Mouse (Mus musculus): Measurements from ENCODE around the gene Zfp57. TPM values are rescaled to one million over a fixed set of nuclear protein-coding genes. Genes with fewer than 3 reads are reported as not detected.
"Not testable (repeated sequence)": the region's sequence is repeated elsewhere in the genome, so short reads cannot be mapped to it uniquely, and the experiment has no call there.

Zfp57 gene
- polyA plus RNA-seq, 1 experiment from 2014 or later = 250 TPM

DNA sequence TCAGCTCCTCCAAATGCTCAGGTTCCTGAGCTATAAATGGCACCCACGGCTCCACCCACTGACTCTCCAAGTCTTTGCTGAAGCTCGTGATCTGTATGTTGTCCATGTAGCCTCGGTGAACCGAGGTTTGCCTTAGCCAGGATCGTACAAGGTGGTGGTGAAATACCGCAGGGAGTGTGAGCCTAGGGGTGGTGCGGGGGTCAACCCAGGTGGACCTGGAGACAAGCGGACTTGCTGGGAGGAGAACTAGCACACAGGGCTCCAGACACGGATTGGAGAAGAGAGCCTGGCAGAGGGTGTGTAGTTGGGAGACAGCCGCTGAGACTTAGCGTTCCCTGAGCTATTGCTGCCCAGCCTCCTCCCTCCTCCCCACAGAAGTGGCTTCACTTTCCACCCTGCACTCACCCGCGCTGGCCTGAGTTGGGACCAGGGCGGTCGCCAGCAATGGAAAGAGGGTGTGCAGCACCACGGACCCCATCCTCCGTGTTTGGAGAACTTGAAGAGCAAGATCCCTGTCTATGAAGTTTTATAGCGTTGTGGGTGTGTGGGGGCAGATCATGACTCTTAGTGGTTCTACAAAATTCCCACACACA is 19.6 kb upstream of the Zfp57 start, which contains the start of gene 2410137M14Rik:
Gene 2410137M14Rik, minus strand, starts transcription at position 17 of the 593 bp plus-strand sequence.
- ATAC-seq (ENCODE audit: low FRiP score, low read depth) = no peak
- Histone ChIP-seq H3K4me3 (no peak within 1 kb of the TSS), H3K36me3 (no peaks in the 10 kb centered on the region), H3K27me3 (no peaks in the 10 kb centered on the region), H3K9ac (no peak within 1 kb of the TSS), H3K4me1 (replicated peaks) (no peaks in the 10 kb centered on the region), H3K4me2 (0 out of 2 replicates have a peak within 1 kb of the TSS, but pooled peaks have one; percentile 9), H3K9me3 (no peaks in the 10 kb centered on the region), H3K27ac (replicated peaks) (no peak within 1 kb of the TSS)
- WGBS = 18% methylated on average over 18 of the region's 18 CpGs

DNA sequence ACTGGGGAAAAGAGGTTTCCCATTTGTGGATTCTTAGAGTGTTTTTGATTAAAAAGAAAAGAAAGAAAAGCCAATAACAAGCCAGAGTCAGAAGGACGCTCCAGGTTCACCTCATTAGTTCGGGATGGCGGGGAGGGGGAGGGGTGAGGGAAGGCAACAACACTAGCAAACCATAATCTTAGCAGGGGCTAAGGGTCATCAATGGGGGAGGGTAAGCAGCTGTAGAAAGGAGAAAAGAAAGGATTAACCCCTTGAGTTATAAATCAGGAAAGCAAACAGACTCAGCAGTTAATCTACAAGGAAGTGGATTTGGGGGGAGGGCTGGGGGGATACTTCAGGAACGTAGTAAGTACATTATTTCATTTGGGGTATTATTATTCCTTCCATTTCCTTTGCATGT is 19.1 kb upstream of the Zfp57 start:
- Histone ChIP-seq H3K4me3 (no peak overlapping the region), H3K9ac (no peak overlapping the region), H3K27me3 (no peaks in the 10 kb centered on the region), H3K4me1 (replicated peaks) (no peaks in the 10 kb centered on the region), H3K36me3 (no peaks in the 10 kb centered on the region), H3K9me3 (no peaks in the 10 kb centered on the region), H3K4me2 (no peak overlapping the region), H3K27ac (replicated peaks) (no peak overlapping the region)
- 14% methylated on average over 4 of the region's 4 CpGs for WGBS
- no peak for ATAC-seq (ENCODE audit: low FRiP score, low read depth)

DNA sequence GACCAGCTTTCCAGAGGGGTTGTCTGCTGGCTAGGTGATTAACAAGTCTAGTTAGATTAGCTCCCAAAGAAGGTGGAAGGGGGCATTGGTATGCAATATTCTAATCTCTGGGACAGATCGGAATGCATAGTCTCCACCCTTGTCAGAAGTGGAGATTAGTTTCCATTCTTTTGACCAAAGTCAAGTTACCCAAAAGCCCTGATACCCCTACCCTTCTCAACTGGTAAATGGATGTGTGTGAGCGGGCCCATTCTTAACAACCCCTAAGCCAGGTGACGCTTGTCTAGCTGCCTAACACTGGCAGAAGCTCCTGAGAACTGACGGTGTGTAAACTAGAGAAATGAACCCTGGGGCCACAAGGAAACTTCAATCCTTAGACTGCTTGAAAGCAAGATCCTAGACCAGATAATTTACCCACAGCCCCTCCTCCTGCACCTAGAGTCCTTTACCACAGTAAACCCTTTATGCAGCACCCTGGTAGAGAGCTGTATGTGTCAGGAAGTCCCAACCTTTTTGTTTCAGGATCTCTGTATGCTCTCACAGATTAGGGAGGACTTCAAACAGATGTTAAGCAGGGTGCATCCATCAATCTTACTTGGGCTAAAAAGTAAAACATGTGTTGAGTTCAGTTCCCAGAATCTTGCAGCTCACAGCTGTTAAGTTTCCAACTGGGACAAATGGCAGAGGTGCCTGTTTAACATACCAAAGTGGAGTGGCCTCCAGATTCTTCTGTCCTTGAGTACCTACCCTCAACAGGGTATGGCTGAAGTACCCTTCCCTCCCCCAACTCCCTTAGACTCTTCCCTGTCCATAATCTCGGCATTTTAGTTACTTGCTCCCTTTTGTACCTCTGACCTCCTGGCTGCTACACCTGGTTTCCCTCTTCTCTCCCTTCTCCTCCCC is 18.5 kb upstream of the Zfp57 start:
- no peak for ATAC-seq (ENCODE audit: low FRiP score, low read depth)
- no peak overlapping the region for H3K9ac ChIP-seq
- H3K27ac ChIP-seq (replicated peaks) = no peak overlapping the region
- no peaks in the 10 kb centered on the region for H3K36me3 ChIP-seq
- no peaks in the 10 kb centered on the region for H3K4me1 ChIP-seq (replicated peaks)
- WGBS = 50% methylated on average over 5 of the region's 5 CpGs
- peaks cover 2% of the 10 kb centered on the region for H3K27me3 ChIP-seq
- H3K9me3 ChIP-seq = no peaks in the 10 kb centered on the region
- H3K4me2 ChIP-seq = no peak overlapping the region
- no peak overlapping the region for H3K4me3 ChIP-seq

DNA sequence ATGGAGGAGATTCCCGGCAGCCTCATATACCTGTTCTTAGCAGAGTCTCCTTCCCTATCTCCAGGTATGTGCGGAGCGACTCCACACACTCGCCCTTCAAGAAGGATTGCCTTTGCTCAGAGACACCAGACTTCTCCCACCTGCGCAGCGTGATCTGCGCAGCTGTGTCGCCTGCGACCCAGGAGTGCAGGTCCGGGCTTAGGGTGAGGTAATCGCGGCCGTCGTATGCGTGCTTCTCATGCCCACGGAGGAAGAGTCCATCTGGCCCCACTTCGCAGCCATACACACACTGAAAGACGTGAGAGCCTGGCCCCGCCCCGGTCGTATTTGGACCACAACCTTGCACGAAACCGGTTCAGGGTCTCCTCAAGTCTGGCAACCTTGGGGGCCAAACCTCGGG is 12.5 kb upstream of the Zfp57 start:
- no peak overlapping the region for H3K9ac ChIP-seq
- peak overlapping the region; percentile 32 for H3K4me2 ChIP-seq
- H3K9me3 ChIP-seq = no peaks in the 10 kb centered on the region
- H3K27ac ChIP-seq (replicated peaks) = no peak overlapping the region
- no peak; the same call in 1 of the 2 replicates for ATAC-seq (ENCODE audit: low FRiP score, low read depth)
- peaks cover 23% of the 10 kb centered on the region for H3K27me3 ChIP-seq
- no peaks in the 10 kb centered on the region for H3K4me1 ChIP-seq (replicated peaks)
- H3K4me3 ChIP-seq = peak overlapping the region; percentile 12
- no peaks in the 10 kb centered on the region for H3K36me3 ChIP-seq
- WGBS = 8% methylated on average over 24 of the region's 24 CpGs

GRCm38 (mm10) chr17:36989437-36989836 is 11.5 kb upstream of the Zfp57 start, which contains the start of gene H2-M5:
TSS of gene H2-M5 (minus strand) at chr17:36989537.
- Histone ChIP-seq H3K4me3 (peak within 1 kb of the TSS; percentile 12), H3K9me3 (no peaks in the 10 kb centered on the region), H3K4me2 (peak within 1 kb of the TSS; percentile 32), H3K27ac (replicated peaks) (no peak within 1 kb of the TSS), H3K9ac (no peak within 1 kb of the TSS), H3K27me3 (peaks cover 23% of the 10 kb centered on the region), H3K4me1 (replicated peaks) (no peaks in the 10 kb centered on the region), H3K36me3 (no peaks in the 10 kb centered on the region)
- 33% methylated on average over 5 of the region's 5 CpGs for WGBS
- no peak for ATAC-seq (ENCODE audit: low FRiP score, low read depth)

GRCm38 (mm10) chr17:36990630-36991029 is 10.3 kb upstream of the Zfp57 start:
- not testable (repeated sequence) for H3K4me3 ChIP-seq; H3K9me3 ChIP-seq; H3K36me3 ChIP-seq; ATAC-seq (ENCODE audit: low FRiP score, low read depth); H3K9ac ChIP-seq; H3K4me1 ChIP-seq (replicated peaks); H3K27ac ChIP-seq (replicated peaks); H3K4me2 ChIP-seq
- H3K27me3 ChIP-seq = peaks cover 23% of the 10 kb centered on the region
- WGBS = 96% methylated on average over 6 of the region's 6 CpGs

DNA sequence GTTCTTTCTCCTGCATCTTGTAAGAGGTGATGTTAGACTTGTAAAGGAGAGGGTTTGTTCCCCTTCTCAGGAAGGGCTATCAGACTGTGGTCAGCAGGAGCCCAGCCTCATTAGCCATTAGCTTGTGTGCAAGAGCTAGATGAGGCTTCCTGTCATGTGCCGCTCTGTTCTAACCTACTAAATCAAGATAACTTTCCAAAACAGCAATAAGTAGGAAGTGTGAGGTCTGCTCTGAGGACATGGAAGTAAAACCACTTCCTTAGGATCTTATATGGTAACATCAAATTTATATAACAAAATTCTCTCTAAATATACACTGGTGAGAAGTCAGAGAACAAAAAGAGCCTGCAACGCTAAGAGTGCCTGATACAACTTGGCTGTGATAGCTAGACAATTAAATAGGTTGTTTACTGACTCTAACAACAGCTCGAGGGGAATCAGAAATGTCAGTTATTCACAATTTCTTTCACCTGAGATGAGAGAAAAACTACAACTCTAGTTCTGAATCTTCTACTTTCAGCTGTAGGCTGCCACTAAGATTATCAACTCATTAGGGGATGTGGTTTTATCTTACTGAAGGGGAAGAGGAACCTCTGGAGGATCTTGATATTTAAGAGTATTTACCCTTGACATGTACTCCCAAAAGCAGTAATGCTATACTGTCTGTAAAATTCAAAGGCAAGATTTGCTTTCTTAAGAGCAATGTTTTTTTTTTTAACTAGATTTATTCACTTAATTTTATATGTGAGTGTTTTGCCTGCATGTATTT is 8.4 kb upstream of the Zfp57 start:
- WGBS = 80% methylated on average over 3 of the region's 3 CpGs
- Histone ChIP-seq H3K27ac (replicated peaks) (no peak overlapping the region), H3K27me3 (peaks cover 21% of the 10 kb centered on the region), H3K4me1 (replicated peaks) (no peaks in the 10 kb centered on the region), H3K4me3 (no peak overlapping the region), H3K9ac (no peak overlapping the region), H3K36me3 (no peaks in the 10 kb centered on the region), H3K4me2 (no peak overlapping the region), H3K9me3 (no peaks in the 10 kb centered on the region)
- no peak for ATAC-seq (ENCODE audit: low FRiP score, low read depth)

DNA sequence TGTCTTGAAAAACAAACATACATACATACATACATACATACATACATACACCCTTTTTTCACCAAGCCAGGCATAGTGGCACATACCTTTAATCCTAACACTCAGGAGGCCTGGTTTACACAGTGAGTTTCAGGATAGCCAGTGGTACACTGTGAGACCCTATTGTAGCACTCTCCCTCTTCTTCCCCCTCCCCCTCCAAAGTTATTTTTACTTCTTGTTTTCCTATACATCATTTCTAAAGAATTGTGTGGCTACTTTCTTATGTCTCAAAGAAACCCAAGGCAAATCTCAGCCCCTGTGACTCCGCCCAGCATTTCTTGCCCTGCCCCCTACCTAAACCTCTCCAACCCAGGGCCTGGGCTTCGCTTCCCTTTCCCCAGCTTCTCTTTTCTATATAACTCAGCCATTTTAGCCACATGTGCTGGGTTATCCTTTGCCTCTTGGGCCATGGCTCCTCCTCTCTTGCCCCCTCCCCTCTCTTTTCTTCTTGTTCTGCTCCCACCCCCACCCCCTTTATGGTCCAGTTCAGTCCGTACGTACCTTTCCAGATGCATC is 7.1 kb upstream of the Zfp57 start:
- Histone ChIP-seq H3K36me3 (no peaks in the 10 kb centered on the region), H3K9me3 (no peaks in the 10 kb centered on the region), H3K9ac (no peak overlapping the region), H3K4me1 (replicated peaks) (no peaks in the 10 kb centered on the region), H3K27me3 (peaks cover 7% of the 10 kb centered on the region), H3K4me3 (no peak overlapping the region), H3K4me2 (no peak overlapping the region), H3K27ac (replicated peaks) (no peak overlapping the region)
- 89% methylated on average over 4 of the region's 4 CpGs for WGBS
- ATAC-seq (ENCODE audit: low FRiP score, low read depth) = no peak

DNA sequence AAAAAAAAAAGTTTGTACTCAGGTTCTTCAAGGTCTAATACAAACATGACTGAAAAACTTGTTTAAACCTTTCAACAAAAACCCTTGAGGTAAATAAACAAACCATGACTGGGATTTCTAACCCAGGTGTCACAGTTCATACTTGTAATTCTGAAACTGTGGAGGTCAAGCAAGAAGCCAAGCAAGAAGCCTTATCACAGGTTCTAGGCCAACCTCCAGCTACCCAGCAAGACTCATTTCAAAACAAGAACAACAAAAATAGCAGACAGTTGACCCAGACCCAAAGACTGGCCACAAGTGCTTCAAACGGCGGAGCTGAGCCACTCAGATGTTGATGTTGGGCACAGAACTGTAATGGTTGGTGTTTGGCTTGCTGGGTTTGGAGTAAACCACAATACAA is 6.4 kb upstream of the Zfp57 start:
- H3K4me1 ChIP-seq (replicated peaks) = no peaks in the 10 kb centered on the region
- no peaks in the 10 kb centered on the region for H3K9me3 ChIP-seq
- peaks cover under 1% of the 10 kb centered on the region for H3K27me3 ChIP-seq
- H3K36me3 ChIP-seq = no peaks in the 10 kb centered on the region
- ATAC-seq (ENCODE audit: low FRiP score, low read depth) = no peak
- no peak overlapping the region for H3K4me3 ChIP-seq
- no peak overlapping the region for H3K9ac ChIP-seq
- WGBS = 93% methylated on average over 2 of the region's 2 CpGs
- no peak overlapping the region for H3K4me2 ChIP-seq
- H3K27ac ChIP-seq (replicated peaks) = no peak overlapping the region

- 55% methylated on average over 3 of the region's 3 CpGs for WGBS
- H3K4me2 ChIP-seq = no peak overlapping the region
- H3K4me3 ChIP-seq = no peak overlapping the region
- no peaks in the 10 kb centered on the region for H3K4me1 ChIP-seq (replicated peaks)
- H3K9ac ChIP-seq = no peak overlapping the region
- no peak for ATAC-seq (ENCODE audit: low FRiP score, low read depth)
- H3K9me3 ChIP-seq = no peaks in the 10 kb centered on the region
- H3K27me3 ChIP-seq = no peaks in the 10 kb centered on the region
- H3K36me3 ChIP-seq = no peaks in the 10 kb centered on the region
- H3K27ac ChIP-seq (replicated peaks) = no peak overlapping the region
Measured at GRCm38 (mm10) chr17:36995448-36995847, 5.5 kb upstream of the Zfp57 start.

DNA sequence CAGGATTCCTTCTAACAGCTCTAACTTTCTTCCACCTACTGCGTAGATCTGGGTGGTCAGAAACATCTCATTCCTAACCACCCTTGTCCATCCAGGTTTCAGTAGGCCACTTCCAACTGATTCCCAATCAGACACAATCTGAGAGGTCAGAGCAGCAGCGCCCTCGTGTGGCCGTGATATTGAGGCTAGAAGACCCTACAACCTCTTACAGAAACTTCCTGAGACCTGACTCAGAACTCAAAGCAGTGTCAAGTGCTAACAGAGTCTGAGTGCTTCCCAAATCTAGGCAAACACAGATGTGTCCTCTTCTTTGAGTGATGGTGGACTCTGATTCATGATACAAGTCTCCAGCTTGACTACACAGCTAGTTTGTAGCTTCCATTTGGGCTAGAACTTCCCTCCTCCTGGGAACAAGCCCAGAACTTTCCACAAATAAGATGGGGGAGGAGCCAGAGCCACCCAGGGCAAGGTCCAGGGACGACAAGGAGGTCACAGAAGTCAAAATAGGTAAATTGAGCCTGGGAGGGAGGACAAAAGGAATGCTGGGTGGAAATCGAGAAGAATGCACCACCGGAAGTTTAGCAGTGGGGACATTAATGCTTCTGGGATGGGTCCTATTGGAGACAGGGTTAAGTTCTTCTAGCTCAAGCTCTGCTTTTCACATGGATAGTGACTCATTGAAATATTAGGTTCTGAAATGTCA is 3.8 kb upstream of the Zfp57 start:
- Histone ChIP-seq H3K36me3 (no peaks in the 10 kb centered on the region), H3K27ac (replicated peaks) (no peak overlapping the region), H3K4me1 (replicated peaks) (no peaks in the 10 kb centered on the region), H3K4me3 (no peak overlapping the region), H3K9me3 (no peaks in the 10 kb centered on the region), H3K4me2 (no peak overlapping the region), H3K27me3 (no peaks in the 10 kb centered on the region), H3K9ac (no peak overlapping the region)
- no peak for ATAC-seq (ENCODE audit: low FRiP score, low read depth)
- 29% methylated on average over 7 of the region's 7 CpGs for WGBS

Measured in hindbrain, embryonic 15.5 days (tissue).